Mouse (Mus musculus): ENCODE results near the gene Exoc2. TPM values are rescaled to one million over a fixed set of nuclear protein-coding genes. Genes with fewer than 3 reads are reported as not detected.

Gene Exoc2
- polyA plus RNA-seq, 1 experiment from 2014 or later: 30.9 TPM

GRCm38 (mm10) chr13:30997526-30998253 is 23.8 kb upstream of the Exoc2 start:
- Histone ChIP-seq H3K27ac (replicated peaks; ENCODE audit: low read depth, low read length) (no peak overlapping the region), H3K27me3 (ENCODE audit: control insufficient read depth, insufficient read depth, low read length) (no peaks in the 10 kb centered on the region), H3K9ac (ENCODE audit: low read length) (no peak overlapping the region), H3K9me3 (ENCODE audit: control insufficient read depth, low read length) (no peaks in the 10 kb centered on the region), H3K4me3 (ENCODE audit: low read depth, low read length) (no peak overlapping the region), H3K4me1 (ENCODE audit: control insufficient read depth, insufficient read depth, low read length) (no peaks in the 10 kb centered on the region), H3K36me3 (ENCODE audit: control insufficient read depth, insufficient read depth, low read length) (no peaks in the 10 kb centered on the region), H3K4me2 (ENCODE audit: low read depth, severe bottlenecking) (no peak overlapping the region)
- ATAC-seq (ENCODE audit: insufficient number of reproducible peaks, low FRiP score, low TSS enrichment, low read depth): no peak
- WGBS: 88% methylated on average over 8 of the region's 8 CpGs
- no peak for DNase-seq (ENCODE audit: low spot score)

GRCm38 (mm10) chr13:30994249-30994858 is 20.5 kb upstream of the Exoc2 start:
- no peak overlapping the region for H3K9ac ChIP-seq (ENCODE audit: low read length)
- ATAC-seq (ENCODE audit: insufficient number of reproducible peaks, low FRiP score, low TSS enrichment, low read depth) (no peak), DNase-seq (ENCODE audit: low spot score) (no peak)
- H3K4me2 ChIP-seq (ENCODE audit: low read depth, severe bottlenecking): no peak overlapping the region
- H3K27me3 ChIP-seq (ENCODE audit: control insufficient read depth, insufficient read depth, low read length): no peaks in the 10 kb centered on the region
- no peak overlapping the region for H3K27ac ChIP-seq (replicated peaks; ENCODE audit: low read depth, low read length)
- no peak overlapping the region for H3K4me3 ChIP-seq (ENCODE audit: low read depth, low read length)
- WGBS: 70% methylated on average over 6 of the region's 6 CpGs
- no peaks in the 10 kb centered on the region for H3K9me3 ChIP-seq (ENCODE audit: control insufficient read depth, low read length)
- H3K36me3 ChIP-seq (ENCODE audit: control insufficient read depth, insufficient read depth, low read length): no peaks in the 10 kb centered on the region
- H3K4me1 ChIP-seq (ENCODE audit: control insufficient read depth, insufficient read depth, low read length): no peaks in the 10 kb centered on the region

- no peaks in the 10 kb centered on the region for H3K27me3 ChIP-seq (ENCODE audit: control insufficient read depth, insufficient read depth, low read length)
- H3K36me3 ChIP-seq (ENCODE audit: control insufficient read depth, insufficient read depth, low read length): no peaks in the 10 kb centered on the region
- 34% methylated on average over 3 of the region's 3 CpGs for WGBS
- H3K4me1 ChIP-seq (ENCODE audit: control insufficient read depth, insufficient read depth, low read length): no peaks in the 10 kb centered on the region
- H3K27ac ChIP-seq (replicated peaks; ENCODE audit: low read depth, low read length): no peak overlapping the region
- ATAC-seq (ENCODE audit: insufficient number of reproducible peaks, low FRiP score, low TSS enrichment, low read depth) (no peak), DNase-seq (ENCODE audit: low spot score) (peak; percentile 74)
- H3K9me3 ChIP-seq (ENCODE audit: control insufficient read depth, low read length): no peaks in the 10 kb centered on the region
- H3K4me2 ChIP-seq (ENCODE audit: low read depth, severe bottlenecking): no peak overlapping the region
- no peak overlapping the region for H3K9ac ChIP-seq (ENCODE audit: low read length)
- H3K4me3 ChIP-seq (ENCODE audit: low read depth, low read length): no peak overlapping the region
Observed at GRCm38 (mm10) chr13:30993819-30994218, 19.9 kb upstream of the Exoc2 start.

- Histone ChIP-seq H3K9me3 (ENCODE audit: control insufficient read depth, low read length) (no peaks in the 10 kb centered on the region), H3K36me3 (ENCODE audit: control insufficient read depth, insufficient read depth, low read length) (no peaks in the 10 kb centered on the region), H3K9ac (ENCODE audit: low read length) (no peak overlapping the region), H3K4me3 (ENCODE audit: low read depth, low read length) (no peak overlapping the region), H3K27me3 (ENCODE audit: control insufficient read depth, insufficient read depth, low read length) (no peaks in the 10 kb centered on the region; the same call in 1 of the 2 replicates), H3K27ac (replicated peaks; ENCODE audit: low read depth, low read length) (no peak overlapping the region), H3K4me2 (ENCODE audit: low read depth, severe bottlenecking) (no peak overlapping the region), H3K4me1 (ENCODE audit: control insufficient read depth, insufficient read depth, low read length) (no peaks in the 10 kb centered on the region)
- ATAC-seq (ENCODE audit: insufficient number of reproducible peaks, low FRiP score, low TSS enrichment, low read depth) (no peak), DNase-seq (ENCODE audit: low spot score) (no peak)
- WGBS: 79% methylated on average over 9 of the region's 9 CpGs
Observed at GRCm38 (mm10) chr13:30990233-30990632, 16.3 kb upstream of the Exoc2 start.

GRCm38 (mm10) chr13:30989710-30990109 is 15.8 kb upstream of the Exoc2 start:
- H3K4me3 ChIP-seq (ENCODE audit: low read depth, low read length): no peak overlapping the region
- no peaks in the 10 kb centered on the region for H3K9me3 ChIP-seq (ENCODE audit: control insufficient read depth, low read length)
- no peak overlapping the region for H3K27ac ChIP-seq (replicated peaks; ENCODE audit: low read depth, low read length)
- no peak overlapping the region for H3K4me2 ChIP-seq (ENCODE audit: low read depth, severe bottlenecking)
- H3K9ac ChIP-seq (ENCODE audit: low read length): no peak overlapping the region
- H3K27me3 ChIP-seq (ENCODE audit: control insufficient read depth, insufficient read depth, low read length): no peaks in the 10 kb centered on the region; the same call in 1 of the 2 replicates
- ATAC-seq (ENCODE audit: insufficient number of reproducible peaks, low FRiP score, low TSS enrichment, low read depth): no peak
- WGBS: 86% methylated on average over 10 of the region's 10 CpGs
- DNase-seq (ENCODE audit: low spot score): no peak
- no peaks in the 10 kb centered on the region for H3K4me1 ChIP-seq (ENCODE audit: control insufficient read depth, insufficient read depth, low read length)
- no peaks in the 10 kb centered on the region for H3K36me3 ChIP-seq (ENCODE audit: control insufficient read depth, insufficient read depth, low read length)

GRCm38 (mm10) chr13:30987686-30988085 is 13.8 kb upstream of the Exoc2 start:
- Histone ChIP-seq H3K4me3 (ENCODE audit: low read depth, low read length) (no peak overlapping the region), H3K27ac (replicated peaks; ENCODE audit: low read depth, low read length) (no peak overlapping the region), H3K4me2 (ENCODE audit: low read depth, severe bottlenecking) (no peak overlapping the region), H3K9me3 (ENCODE audit: control insufficient read depth, low read length) (no peaks in the 10 kb centered on the region), H3K27me3 (ENCODE audit: control insufficient read depth, insufficient read depth, low read length) (no peaks in the 10 kb centered on the region; the same call in 1 of the 2 replicates), H3K9ac (ENCODE audit: low read length) (no peak overlapping the region), H3K4me1 (ENCODE audit: control insufficient read depth, insufficient read depth, low read length) (no peaks in the 10 kb centered on the region), H3K36me3 (ENCODE audit: control insufficient read depth, insufficient read depth, low read length) (no peaks in the 10 kb centered on the region)
- DNase-seq (ENCODE audit: low spot score): no peak
- WGBS: 82% methylated on average over 2 of the region's 2 CpGs
- ATAC-seq (ENCODE audit: insufficient number of reproducible peaks, low FRiP score, low TSS enrichment, low read depth): no peak

GRCm38 (mm10) chr13:30986934-30987455 is 13.1 kb upstream of the Exoc2 start:
- WGBS: 80% methylated on average over 10 of the region's 10 CpGs
- Histone ChIP-seq H3K27ac (replicated peaks; ENCODE audit: low read depth, low read length) (no peak overlapping the region), H3K4me2 (ENCODE audit: low read depth, severe bottlenecking) (no peak overlapping the region), H3K9me3 (ENCODE audit: control insufficient read depth, low read length) (no peaks in the 10 kb centered on the region), H3K27me3 (ENCODE audit: control insufficient read depth, insufficient read depth, low read length) (no peaks in the 10 kb centered on the region; the same call in 1 of the 2 replicates), H3K4me3 (ENCODE audit: low read depth, low read length) (no peak overlapping the region), H3K9ac (ENCODE audit: low read length) (no peak overlapping the region), H3K4me1 (ENCODE audit: control insufficient read depth, insufficient read depth, low read length) (no peaks in the 10 kb centered on the region), H3K36me3 (ENCODE audit: control insufficient read depth, insufficient read depth, low read length) (no peaks in the 10 kb centered on the region)
- ATAC-seq (ENCODE audit: insufficient number of reproducible peaks, low FRiP score, low TSS enrichment, low read depth) (no peak), DNase-seq (ENCODE audit: low spot score) (no peak)

GRCm38 (mm10) chr13:30985598-30986466 is 11.9 kb upstream of the Exoc2 start:
- Histone ChIP-seq H3K36me3 (ENCODE audit: control insufficient read depth, insufficient read depth, low read length) (no peaks in the 10 kb centered on the region), H3K27ac (replicated peaks; ENCODE audit: low read depth, low read length) (no peak overlapping the region), H3K27me3 (ENCODE audit: control insufficient read depth, insufficient read depth, low read length) (no peaks in the 10 kb centered on the region; the same call in 1 of the 2 replicates), H3K4me1 (ENCODE audit: control insufficient read depth, insufficient read depth, low read length) (no peaks in the 10 kb centered on the region), H3K4me3 (ENCODE audit: low read depth, low read length) (peak overlapping the region; percentile 21), H3K4me2 (ENCODE audit: low read depth, severe bottlenecking) (peak overlapping the region; percentile 63), H3K9me3 (ENCODE audit: control insufficient read depth, low read length) (no peaks in the 10 kb centered on the region), H3K9ac (ENCODE audit: low read length) (no peak overlapping the region)
- DNase-seq (ENCODE audit: low spot score) (peak; percentile 67), ATAC-seq (ENCODE audit: insufficient number of reproducible peaks, low FRiP score, low TSS enrichment, low read depth) (no peak)
- WGBS: 12% methylated on average over 27 of the region's 27 CpGs

Data from limb, embryonic 11.5 days (tissue).